ENCODE assay signal across 24 mouse cellular contexts in genomic region chr15:27626314-27626713, GRCm38 (mm10). TPM values are rescaled to one million over a fixed set of nuclear protein-coding genes. Genes with fewer than 3 reads are reported as not detected.
DNase-seq lines count a peak whose midpoint lies in the region; ATAC-seq lines count a peak whose summit lies in the region.
"Had no signal": no experiment of that assay in that cellular context is flagged by ENCODE, and none has a peak within 500 bp of the region (broad histone marks: within the 10 kb centered on the region; RNA-seq: fewer than 3 reads in every experiment).

No protein-coding gene starts in this region.

- H3K9ac ChIP-seq in heart, embryonic 12.5 days: no peak overlapping the region
- no peak overlapping the region for H3K9ac ChIP-seq in liver, embryonic 11.5 days (ENCODE audit: low read depth, low read length)
- peak overlapping the region; percentile 23; the same call in 1 of the 2 replicates for H3K9ac ChIP-seq in liver, embryonic 16.5 days (ENCODE audit: low read depth, low read length)
- no peak overlapping the region for H3K9ac ChIP-seq in hindbrain, embryonic 11.5 days (ENCODE audit: low read depth, low read length)
- H3K9ac ChIP-seq: embryonic facial prominence, embryonic 12.5 days; hindbrain, embryonic 14.5 days; limb, embryonic 15.5 days; lung, embryonic 14.5 days; midbrain, embryonic 13.5 days; neural tube, embryonic 13.5 days; stomach, embryonic 15.5 days had no signal

- peaks cover 54% of the 10 kb centered on the region for H3K4me1 ChIP-seq in heart, embryonic 12.5 days (replicated peaks)
- peaks cover 36% of the 10 kb centered on the region for H3K4me1 ChIP-seq in liver, embryonic 11.5 days (replicated peaks; ENCODE audit: control insufficient read depth, insufficient read depth, low read length)
- H3K4me1 ChIP-seq in liver, embryonic 16.5 days (ENCODE audit: control insufficient read depth, low read depth, low read length): peaks cover 41% of the 10 kb centered on the region
- no peaks in the 10 kb centered on the region; the same call in none of the 2 replicates for H3K4me1 ChIP-seq in hindbrain, embryonic 11.5 days (replicated peaks; ENCODE audit: control insufficient read depth, insufficient read depth, low read length)

- no peaks in the 10 kb centered on the region for H3K27me3 ChIP-seq in heart, embryonic 12.5 days (replicated peaks)
- no peaks in the 10 kb centered on the region for H3K27me3 ChIP-seq in liver, embryonic 11.5 days (replicated peaks; ENCODE audit: control insufficient read depth, insufficient read depth, low read length)
- no peaks in the 10 kb centered on the region for H3K27me3 ChIP-seq in liver, embryonic 16.5 days (ENCODE audit: control insufficient read depth, insufficient read depth, low read depth, low read length)
- no peaks in the 10 kb centered on the region for H3K27me3 ChIP-seq in hindbrain, embryonic 11.5 days (ENCODE audit: control insufficient read depth, insufficient read depth, low read length)
- H3K27me3 ChIP-seq: embryonic facial prominence, embryonic 12.5 days; limb, embryonic 15.5 days; midbrain, embryonic 13.5 days; neural tube, embryonic 13.5 days; stomach, embryonic 15.5 days had no signal

- no peaks in the 10 kb centered on the region for H3K9me3 ChIP-seq in heart, embryonic 12.5 days (replicated peaks)
- no peaks in the 10 kb centered on the region for H3K9me3 ChIP-seq in liver, embryonic 11.5 days (ENCODE audit: control insufficient read depth, low read length)
- no peaks in the 10 kb centered on the region for H3K9me3 ChIP-seq in liver, embryonic 16.5 days (replicated peaks; ENCODE audit: control insufficient read depth, low read length)
- no peaks in the 10 kb centered on the region for H3K9me3 ChIP-seq in hindbrain, embryonic 11.5 days (ENCODE audit: control insufficient read depth, low read length)
- H3K9me3 ChIP-seq: embryonic facial prominence, embryonic 12.5 days; limb, embryonic 10.5 days; limb, embryonic 15.5 days; midbrain, embryonic 13.5 days; neural tube, embryonic 13.5 days; stomach, embryonic 15.5 days had no signal

- H3K27ac ChIP-seq in heart, embryonic 12.5 days (ENCODE audit: poor library complexity, severe bottlenecking): peak overlapping the region; percentile 35; the same call in 1 of the 2 replicates
- H3K27ac ChIP-seq in liver, embryonic 11.5 days (ENCODE audit: low read depth, low read length): no peak overlapping the region
- peak overlapping the region; percentile 51 for H3K27ac ChIP-seq in liver, embryonic 16.5 days (ENCODE audit: low read length)
- H3K27ac ChIP-seq in hindbrain, embryonic 11.5 days (ENCODE audit: low read depth, low read length): no peak overlapping the region
- H3K27ac ChIP-seq: embryonic facial prominence, embryonic 12.5 days; hindbrain, embryonic 14.5 days; limb, embryonic 10.5 days; limb, embryonic 15.5 days; midbrain, embryonic 13.5 days; neural tube, embryonic 13.5 days; stomach, embryonic 15.5 days had no signal

- H3K4me3 ChIP-seq in heart, embryonic 12.5 days: no peak overlapping the region
- no peak overlapping the region for H3K4me3 ChIP-seq in liver, embryonic 11.5 days (ENCODE audit: low read depth, low read length)
- H3K4me3 ChIP-seq in liver, embryonic 16.5 days (ENCODE audit: low read depth, low read length): no peak overlapping the region
- H3K4me3 ChIP-seq in hindbrain, embryonic 11.5 days (ENCODE audit: low read depth, low read length): no peak overlapping the region
- H3K4me3 ChIP-seq: embryonic facial prominence, embryonic 12.5 days; heart, adult 2 months; limb, embryonic 10.5 days; limb, embryonic 15.5 days; midbrain, embryonic 13.5 days; neural tube, embryonic 13.5 days; stomach, embryonic 15.5 days had no signal

- DNase-seq in heart, postnatal 4 days: no peak
- DNase-seq in kidney, adult 9 months: peak; percentile 57
- no peak for DNase-seq in kidney, postnatal 14 days
- no peak for DNase-seq in liver, embryonic 11.5 days (ENCODE audit: low spot score)
- DNase-seq in hindbrain, embryonic 11.5 days (ENCODE audit: low spot score): no peak
- no peak for DNase-seq in frontal cortex, adult 2 months (ENCODE audit: extremely low spot score in 1 of 2, low spot score in 1 of 2)
- DNase-seq: adrenal gland, postnatal 25 days; embryo, embryonic 11 days; gastrocnemius, postnatal 36 days; heart, adult 2 months; kidney, postnatal 4 days; lung, embryonic 14.5 days; lung, postnatal 14 days had no signal

- H3K36me3 ChIP-seq in heart, embryonic 12.5 days: peaks cover 28% of the 10 kb centered on the region
- peaks cover 6% of the 10 kb centered on the region; the same call in 1 of the 2 replicates for H3K36me3 ChIP-seq in liver, embryonic 11.5 days (ENCODE audit: control insufficient read depth, insufficient read depth, low read length)
- H3K36me3 ChIP-seq in liver, embryonic 16.5 days (ENCODE audit: control insufficient read depth, insufficient read depth): peaks cover 5% of the 10 kb centered on the region
- no peaks in the 10 kb centered on the region for H3K36me3 ChIP-seq in hindbrain, embryonic 11.5 days (ENCODE audit: control insufficient read depth, insufficient read depth, low read length)

- H3K4me2 ChIP-seq in heart, embryonic 12.5 days: no peak overlapping the region
- peak overlapping the region; percentile 7; the same call in 1 of the 2 replicates for H3K4me2 ChIP-seq in liver, embryonic 11.5 days
- no peak overlapping the region for H3K4me2 ChIP-seq in liver, embryonic 16.5 days (ENCODE audit: low read depth, low read length)
- no peak overlapping the region for H3K4me2 ChIP-seq in hindbrain, embryonic 11.5 days (replicated peaks; ENCODE audit: low read depth, low read length)
- H3K4me2 ChIP-seq: embryonic facial prominence, embryonic 12.5 days; hindbrain, embryonic 14.5 days; limb, embryonic 15.5 days; lung, embryonic 14.5 days; midbrain, embryonic 13.5 days; neural tube, embryonic 13.5 days; stomach, embryonic 15.5 days had no signal

- 96% methylated on average over 1 of the region's 1 CpGs for WGBS in heart, embryonic 12.5 days
- 85% methylated on average over 1 of the region's 1 CpGs for WGBS in liver, embryonic 11.5 days
- WGBS in liver, embryonic 16.5 days (ENCODE audit: insufficient replicate concordance): 61% methylated on average over 1 of the region's 1 CpGs
- 91% methylated on average over 1 of the region's 1 CpGs for WGBS in hindbrain, embryonic 11.5 days

- no peak for ATAC-seq in heart, embryonic 12.5 days (ENCODE audit: insufficient number of reproducible peaks, low FRiP score)
- no peak for ATAC-seq in liver, embryonic 11.5 days (replicated peaks; ENCODE audit: low FRiP score)
- ATAC-seq in liver, embryonic 16.5 days (ENCODE audit: low read depth): no peak
- no peak for ATAC-seq in hindbrain, embryonic 11.5 days (ENCODE audit: low FRiP score)
- ATAC-seq: forebrain, embryonic 14.5 days; intestine, postnatal 0 days; midbrain, embryonic 13.5 days had no signal

RNA-seq across cellular contexts. Expression of gene Otulin, which starts 4.2 kb away (rescaled TPM):
- 26.2 and 27.4 TPM in 2 replicates for polyA plus RNA-seq in heart, embryonic 12.5 days (2016; fragmentation: Nextera tagmentation; extraction: Ambion mirVana)
- total RNA-seq in heart, postnatal 4 days (2021): 10 to 100 TPM; 41.6 to 43.1 TPM
- 45.9 and 47.5 TPM in 2 replicates for polyA plus RNA-seq in liver, embryonic 11.5 days (2014; fragmentation: Nextera tagmentation; extraction: Ambion mirVana)
- 7.8 and 12.3 TPM in 2 replicates for polyA plus RNA-seq in liver, embryonic 16.5 days (2015; fragmentation: Nextera tagmentation; extraction: Ambion mirVana)
- polyA plus RNA-seq in hindbrain, embryonic 11.5 days (2014; fragmentation: Nextera tagmentation; extraction: Ambion mirVana): 31.8 and 32.0 TPM in 2 replicates
- polyA plus RNA-seq in frontal cortex, adult 2 months (2012; rRNA removed): 23.6 and 25.4 TPM in 2 replicates

RNA-seq across cellular contexts. Expression of gene Otulinl, which starts 55.1 kb away (rescaled TPM):
- polyA plus RNA-seq in heart, embryonic 12.5 days (2016; fragmentation: Nextera tagmentation; extraction: Ambion mirVana): 3.5 and 3.6 TPM in 2 replicates
- total RNA-seq in heart, postnatal 4 days (2021): 1 to 10 TPM; 1.3 to 2.4 TPM
- 13.4 and 14.7 TPM in 2 replicates for polyA plus RNA-seq in liver, embryonic 11.5 days (2014; fragmentation: Nextera tagmentation; extraction: Ambion mirVana)
- 8.8 and 9.5 TPM in 2 replicates for polyA plus RNA-seq in liver, embryonic 16.5 days (2015; fragmentation: Nextera tagmentation; extraction: Ambion mirVana)
- polyA plus RNA-seq in hindbrain, embryonic 11.5 days (2014; fragmentation: Nextera tagmentation; extraction: Ambion mirVana): 6.9 and 9.7 TPM in 2 replicates
- polyA plus RNA-seq in frontal cortex, adult 2 months (2012; rRNA removed): 18.3 and 21.0 TPM in 2 replicates

Comparison
In these comparisons a context has a peak if more than half of its experiments do, and no peak if none do; other contexts are left out.
1. H3K27ac ChIP-seq: peak in heart, embryonic 12.5 days (single experiment) and liver, embryonic 16.5 days (single experiment); none in liver, embryonic 11.5 days (single experiment) and hindbrain, embryonic 11.5 days (single experiment).